Mouse (Mus musculus): ENCODE measurements at regions not wholly inside any gene's neighbourhood (a gene's known extent, or its start where the extent isn't known, plus 50 kb on each side); places are given as distances from the start of the nearest gene placed in this dataset.

- no peak for ATAC-seq (ENCODE audit: insufficient number of reproducible peaks, insufficient read depth, low FRiP score, low read depth)
- no peaks in the 10 kb centered on the region for H3K4me1 ChIP-seq (ENCODE audit: control insufficient read depth in 2 of 2, insufficient read depth in 2 of 2, low read length in 2 of 2)
- no peak overlapping the region for H3K9ac ChIP-seq (ENCODE audit: low read length)
- no peaks in the 10 kb centered on the region for H3K27me3 ChIP-seq (ENCODE audit: control insufficient read depth, insufficient read depth, low read length)
- no peak overlapping the region for H3K4me2 ChIP-seq (ENCODE audit: low read length)
- H3K9me3 ChIP-seq (ENCODE audit: control insufficient read depth, low read length): no peaks in the 10 kb centered on the region
- no peaks in the 10 kb centered on the region for H3K36me3 ChIP-seq (ENCODE audit: control insufficient read depth, insufficient read depth, low read length)
- no peak overlapping the region for H3K27ac ChIP-seq (replicated peaks in 1 of 2; ENCODE audit: control insufficient read depth in 1 of 2, insufficient read depth in 1 of 2, low read depth in 2 of 2, low read length in 2 of 2)
- no peak overlapping the region for H3K4me3 ChIP-seq (ENCODE audit: control insufficient read depth in 1 of 2, insufficient read depth in 1 of 2, low read depth in 1 of 2, low read length in 2 of 2)
These were observed 302.0 kb upstream of the Trib2 start for GRCm38 (mm10) chr12:16118710-16119109.

GRCm38 (mm10) chr12:16106946-16107345 is 290.2 kb upstream of the Trib2 start:
- no peaks in the 10 kb centered on the region for H3K9me3 ChIP-seq (ENCODE audit: control insufficient read depth, low read length)
- H3K9ac ChIP-seq (ENCODE audit: low read length): no peak overlapping the region
- peaks cover 2 to 8% of the 10 kb centered on the region in 2 experiments; a peak in 3 of 4 replicates for H3K4me1 ChIP-seq (ENCODE audit: control insufficient read depth in 2 of 2, insufficient read depth in 2 of 2, low read length in 2 of 2)
- peak overlapping the region in 1 of 2 experiments; percentile 37; a peak in 1 of 4 replicates for H3K27ac ChIP-seq (replicated peaks in 1 of 2; ENCODE audit: control insufficient read depth in 1 of 2, insufficient read depth in 1 of 2, low read depth in 2 of 2, low read length in 2 of 2)
- no peaks in the 10 kb centered on the region for H3K27me3 ChIP-seq (ENCODE audit: control insufficient read depth, insufficient read depth, low read length)
- H3K4me2 ChIP-seq (ENCODE audit: low read length): no peak overlapping the region
- WGBS: 24% methylated on average over 7 of the region's 7 CpGs
- ATAC-seq (ENCODE audit: insufficient number of reproducible peaks, insufficient read depth, low FRiP score, low read depth): no peak
- H3K4me3 ChIP-seq (ENCODE audit: control insufficient read depth in 1 of 2, insufficient read depth in 1 of 2, low read depth in 1 of 2, low read length in 2 of 2): no peak overlapping the region
- H3K36me3 ChIP-seq (ENCODE audit: control insufficient read depth, insufficient read depth, low read length): no peaks in the 10 kb centered on the region

- ATAC-seq (ENCODE audit: insufficient number of reproducible peaks, insufficient read depth, low FRiP score, low read depth): no peak
- Histone ChIP-seq H3K4me3 (ENCODE audit: control insufficient read depth in 1 of 2, insufficient read depth in 1 of 2, low read depth in 1 of 2, low read length in 2 of 2) (no peak overlapping the region), H3K4me2 (ENCODE audit: low read length) (no peak overlapping the region), H3K27ac (replicated peaks in 1 of 2; ENCODE audit: control insufficient read depth in 1 of 2, insufficient read depth in 1 of 2, low read depth in 2 of 2, low read length in 2 of 2) (no peak overlapping the region), H3K9me3 (ENCODE audit: control insufficient read depth, low read length) (no peaks in the 10 kb centered on the region), H3K27me3 (ENCODE audit: control insufficient read depth, insufficient read depth, low read length) (no peaks in the 10 kb centered on the region), H3K9ac (ENCODE audit: low read length) (no peak overlapping the region), H3K36me3 (ENCODE audit: control insufficient read depth, insufficient read depth, low read length) (no peaks in the 10 kb centered on the region), H3K4me1 (ENCODE audit: control insufficient read depth in 2 of 2, insufficient read depth in 2 of 2, low read length in 2 of 2) (no peaks in the 10 kb centered on the region)
- WGBS: 77% methylated on average over 7 of the region's 7 CpGs
These were observed 282.1 kb upstream of the Trib2 start for GRCm38 (mm10) chr12:16098840-16099239.

- H3K9ac ChIP-seq (ENCODE audit: low read length): no peak overlapping the region
These were observed 275.9 kb upstream of the Trib2 start for GRCm38 (mm10) chr12:16092643-16093042.

GRCm38 (mm10) chr12:16091336-16091735 is 274.6 kb upstream of the Trib2 start:
- Histone ChIP-seq H3K4me3 (ENCODE audit: control insufficient read depth in 1 of 2, insufficient read depth in 1 of 2, low read depth in 1 of 2, low read length in 2 of 2) (no peak overlapping the region), H3K4me2 (ENCODE audit: low read length) (peak overlapping the region; percentile 21; the same call in 1 of the 2 replicates), H3K9me3 (ENCODE audit: control insufficient read depth, low read length) (no peaks in the 10 kb centered on the region), H3K27ac (replicated peaks in 1 of 2; ENCODE audit: control insufficient read depth in 1 of 2, insufficient read depth in 1 of 2, low read depth in 2 of 2, low read length in 2 of 2) (no peak overlapping the region), H3K9ac (ENCODE audit: low read length) (no peak overlapping the region), H3K27me3 (ENCODE audit: control insufficient read depth, insufficient read depth, low read length) (no peaks in the 10 kb centered on the region), H3K4me1 (ENCODE audit: control insufficient read depth in 2 of 2, insufficient read depth in 2 of 2, low read length in 2 of 2) (peaks cover 0 to 3% of the 10 kb centered on the region in 2 experiments; a peak in 2 of 4 replicates), H3K36me3 (ENCODE audit: control insufficient read depth, insufficient read depth, low read length) (no peaks in the 10 kb centered on the region)
- WGBS: 20% methylated on average over 6 of the region's 6 CpGs
- no peak for ATAC-seq (ENCODE audit: insufficient number of reproducible peaks, insufficient read depth, low FRiP score, low read depth)

More at GRCm38 (mm10) chr12:16092643-16093042, 275.9 kb upstream of the Trib2 start:
- Histone ChIP-seq H3K27ac (replicated peaks in 1 of 2; ENCODE audit: control insufficient read depth in 1 of 2, insufficient read depth in 1 of 2, low read depth in 2 of 2, low read length in 2 of 2) (no peak overlapping the region), H3K27me3 (ENCODE audit: control insufficient read depth, insufficient read depth, low read length) (no peaks in the 10 kb centered on the region), H3K4me2 (ENCODE audit: low read length) (no peak overlapping the region), H3K9me3 (ENCODE audit: control insufficient read depth, low read length) (no peaks in the 10 kb centered on the region), H3K4me1 (ENCODE audit: control insufficient read depth in 2 of 2, insufficient read depth in 2 of 2, low read length in 2 of 2) (peaks cover 0 to 3% of the 10 kb centered on the region in 2 experiments; a peak in 2 of 4 replicates), H3K36me3 (ENCODE audit: control insufficient read depth, insufficient read depth, low read length) (no peaks in the 10 kb centered on the region), H3K4me3 (ENCODE audit: control insufficient read depth in 1 of 2, insufficient read depth in 1 of 2, low read depth in 1 of 2, low read length in 2 of 2) (no peak overlapping the region)
- WGBS: 65% methylated on average over 3 of the region's 3 CpGs
- ATAC-seq (ENCODE audit: insufficient number of reproducible peaks, insufficient read depth, low FRiP score, low read depth): no peak

GRCm38 (mm10) chr12:16083176-16083575 is 266.5 kb upstream of the Trib2 start:
- WGBS: 66% methylated on average over 1 of the region's 1 CpGs
- no peak overlapping the region for H3K9ac ChIP-seq (ENCODE audit: low read length)
- H3K27ac ChIP-seq (replicated peaks in 1 of 2; ENCODE audit: control insufficient read depth in 1 of 2, insufficient read depth in 1 of 2, low read depth in 2 of 2, low read length in 2 of 2): no peak overlapping the region
- H3K4me1 ChIP-seq (ENCODE audit: control insufficient read depth in 2 of 2, insufficient read depth in 2 of 2, low read length in 2 of 2): no peaks in the 10 kb centered on the region
- no peaks in the 10 kb centered on the region for H3K27me3 ChIP-seq (ENCODE audit: control insufficient read depth, insufficient read depth, low read length)
- H3K4me2 ChIP-seq (ENCODE audit: low read length): no peak overlapping the region
- no peak overlapping the region for H3K4me3 ChIP-seq (ENCODE audit: control insufficient read depth in 1 of 2, insufficient read depth in 1 of 2, low read depth in 1 of 2, low read length in 2 of 2)
- no peaks in the 10 kb centered on the region for H3K36me3 ChIP-seq (ENCODE audit: control insufficient read depth, insufficient read depth, low read length)
- no peak for ATAC-seq (ENCODE audit: insufficient number of reproducible peaks, insufficient read depth, low FRiP score, low read depth)
- no peaks in the 10 kb centered on the region for H3K9me3 ChIP-seq (ENCODE audit: control insufficient read depth, low read length)

- Histone ChIP-seq H3K27ac (replicated peaks in 1 of 2; ENCODE audit: control insufficient read depth in 1 of 2, insufficient read depth in 1 of 2, low read depth in 2 of 2, low read length in 2 of 2) (no peak overlapping the region), H3K4me3 (ENCODE audit: control insufficient read depth in 1 of 2, insufficient read depth in 1 of 2, low read depth in 1 of 2, low read length in 2 of 2) (no peak overlapping the region), H3K27me3 (ENCODE audit: control insufficient read depth, insufficient read depth, low read length) (no peaks in the 10 kb centered on the region), H3K36me3 (ENCODE audit: control insufficient read depth, insufficient read depth, low read length) (no peaks in the 10 kb centered on the region), H3K9ac (ENCODE audit: low read length) (no peak overlapping the region), H3K9me3 (ENCODE audit: control insufficient read depth, low read length) (no peaks in the 10 kb centered on the region), H3K4me2 (ENCODE audit: low read length) (no peak overlapping the region), H3K4me1 (ENCODE audit: control insufficient read depth in 2 of 2, insufficient read depth in 2 of 2, low read length in 2 of 2) (no peaks in the 10 kb centered on the region)
- 94% methylated on average over 1 of the region's 1 CpGs for WGBS
- no peak for ATAC-seq (ENCODE audit: insufficient number of reproducible peaks, insufficient read depth, low FRiP score, low read depth)
These were observed 260.5 kb upstream of the Trib2 start for GRCm38 (mm10) chr12:16077215-16077614.

- Histone ChIP-seq H3K27ac (replicated peaks in 1 of 2; ENCODE audit: control insufficient read depth in 1 of 2, insufficient read depth in 1 of 2, low read depth in 2 of 2, low read length in 2 of 2) (no peak overlapping the region), H3K9ac (ENCODE audit: low read length) (no peak overlapping the region), H3K36me3 (ENCODE audit: control insufficient read depth, insufficient read depth, low read length) (no peaks in the 10 kb centered on the region), H3K9me3 (ENCODE audit: control insufficient read depth, low read length) (no peaks in the 10 kb centered on the region), H3K27me3 (ENCODE audit: control insufficient read depth, insufficient read depth, low read length) (no peaks in the 10 kb centered on the region), H3K4me3 (ENCODE audit: control insufficient read depth in 1 of 2, insufficient read depth in 1 of 2, low read depth in 1 of 2, low read length in 2 of 2) (no peak overlapping the region), H3K4me1 (ENCODE audit: control insufficient read depth in 2 of 2, insufficient read depth in 2 of 2, low read length in 2 of 2) (no peaks in the 10 kb centered on the region), H3K4me2 (ENCODE audit: low read length) (no peak overlapping the region)
- no peak for ATAC-seq (ENCODE audit: insufficient number of reproducible peaks, insufficient read depth, low FRiP score, low read depth)
- 85% methylated on average over 2 of the region's 2 CpGs for WGBS
These were observed 259.2 kb upstream of the Trib2 start for GRCm38 (mm10) chr12:16075962-16076361.
